Mouse (Mus musculus): Measurements from ENCODE around the gene Garnl3. TPM values are rescaled to one million over a fixed set of nuclear protein-coding genes. Genes with fewer than 3 reads are reported as not detected.

Garnl3 gene
- polyA plus RNA-seq, 1 experiment: 17.9 TPM

DNA sequence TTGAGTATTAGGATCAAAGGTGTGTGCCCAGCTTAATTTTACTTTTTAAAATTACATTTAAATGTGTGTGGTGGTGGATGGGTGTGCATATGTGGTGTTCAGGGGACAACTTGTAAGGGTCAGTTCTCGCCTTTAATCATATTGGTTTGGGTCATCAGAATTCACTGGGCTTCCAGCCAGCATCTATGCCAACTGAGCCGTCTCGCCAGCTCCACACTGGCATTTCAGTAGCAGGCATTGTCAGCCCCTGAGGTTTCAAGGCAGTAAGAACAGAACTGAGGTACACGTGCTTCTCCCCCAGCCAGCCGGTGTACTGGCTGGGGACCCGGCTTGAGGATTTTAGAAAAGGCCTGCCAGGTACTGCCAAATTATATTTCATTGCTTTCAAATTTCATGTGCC lies 134.4 kb downstream of the Garnl3 start:
- no peaks in the 10 kb centered on the region for H3K4me1 ChIP-seq (ENCODE audit: control insufficient read depth, insufficient read depth, insufficient read length, low read length)
- no peak overlapping the region for H3K4me3 ChIP-seq (ENCODE audit: insufficient read depth, low read depth, low read length)
- no peak overlapping the region for H3K27ac ChIP-seq (replicated peaks; ENCODE audit: low read depth, low read length)

- no peak overlapping the region for H3K4me3 ChIP-seq (ENCODE audit: insufficient read depth, low read depth, low read length)
- no peaks in the 10 kb centered on the region for H3K4me1 ChIP-seq (ENCODE audit: control insufficient read depth, insufficient read depth, insufficient read length, low read length)
- no peak overlapping the region for H3K27ac ChIP-seq (replicated peaks; ENCODE audit: low read depth, low read length)
These were observed 139.3 kb downstream of the Garnl3 start for GRCm38 (mm10) chr2:32992130-32992529.

- Histone ChIP-seq H3K27ac (replicated peaks; ENCODE audit: low read depth, low read length) (no peak overlapping the region), H3K4me3 (ENCODE audit: insufficient read depth, low read depth, low read length) (no peak overlapping the region), H3K4me1 (ENCODE audit: control insufficient read depth, insufficient read depth, insufficient read length, low read length) (no peaks in the 10 kb centered on the region)
These were observed 141.2 kb downstream of the Garnl3 start for GRCm38 (mm10) chr2:32990167-32990832.

- Histone ChIP-seq H3K4me3 (ENCODE audit: insufficient read depth, low read depth, low read length) (no peak overlapping the region), H3K27ac (replicated peaks; ENCODE audit: low read depth, low read length) (no peak overlapping the region), H3K4me1 (ENCODE audit: control insufficient read depth, insufficient read depth, insufficient read length, low read length) (no peaks in the 10 kb centered on the region)
These were observed 142.1 kb downstream of the Garnl3 start for GRCm38 (mm10) chr2:32989376-32989775.

DNA sequence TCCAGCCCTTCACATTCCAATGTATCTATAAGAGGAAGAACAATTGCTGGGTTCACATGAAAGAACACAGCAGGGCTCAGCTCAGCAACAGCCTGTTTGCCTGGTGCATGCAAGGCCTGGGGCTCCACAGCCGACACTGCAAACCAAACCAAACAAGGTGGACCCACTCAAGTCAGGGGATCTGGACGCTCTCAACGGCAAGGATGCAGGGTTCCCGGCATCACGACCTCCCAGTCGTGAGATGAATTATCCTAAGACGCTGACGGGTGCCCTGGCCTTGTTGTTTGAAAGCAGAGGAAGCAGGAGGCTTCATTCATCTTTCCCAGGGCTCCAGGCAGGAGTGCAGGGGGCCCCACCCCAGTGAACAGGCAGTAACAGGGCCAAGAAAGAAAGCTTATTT lies 145.6 kb downstream of the Garnl3 start:
- H3K27ac ChIP-seq (replicated peaks; ENCODE audit: low read depth, low read length): no peak overlapping the region
- no peaks in the 10 kb centered on the region for H3K4me1 ChIP-seq (ENCODE audit: control insufficient read depth, insufficient read depth, insufficient read length, low read length)
- H3K4me3 ChIP-seq (ENCODE audit: insufficient read depth, low read depth, low read length): no peak overlapping the region

GRCm38 (mm10) chr2:32983617-32984016 lies 147.8 kb downstream of the Garnl3 start:
- Histone ChIP-seq H3K27ac (replicated peaks; ENCODE audit: low read depth, low read length) (no peak overlapping the region), H3K4me1 (ENCODE audit: control insufficient read depth, insufficient read depth, insufficient read length, low read length) (no peaks in the 10 kb centered on the region), H3K4me3 (ENCODE audit: insufficient read depth, low read depth, low read length) (no peak overlapping the region)

DNA sequence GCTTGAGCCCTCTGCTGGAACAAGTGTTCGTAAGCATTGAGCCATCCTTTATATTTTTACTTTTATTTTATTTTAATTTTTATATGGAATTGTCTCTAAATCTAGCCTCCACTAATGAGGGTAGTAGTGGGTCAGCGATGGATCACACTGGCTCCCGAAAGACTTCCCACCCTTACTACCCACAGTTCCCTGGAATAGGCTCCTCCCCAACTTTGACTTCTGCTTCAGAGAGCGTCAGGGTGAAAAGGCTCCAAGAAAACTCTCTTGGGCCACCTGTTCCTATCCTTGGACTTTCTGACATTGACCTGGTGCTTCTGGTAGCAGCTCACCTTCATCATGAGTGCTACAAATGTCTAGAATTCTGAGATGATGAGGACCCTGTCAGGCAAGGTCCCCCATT lies 148.8 kb downstream of the Garnl3 start:
- Histone ChIP-seq H3K27ac (replicated peaks; ENCODE audit: low read depth, low read length) (no peak overlapping the region), H3K4me3 (ENCODE audit: insufficient read depth, low read depth, low read length) (peak overlapping the region; percentile 52), H3K4me1 (ENCODE audit: control insufficient read depth, insufficient read depth, insufficient read length, low read length) (no peaks in the 10 kb centered on the region)

DNA sequence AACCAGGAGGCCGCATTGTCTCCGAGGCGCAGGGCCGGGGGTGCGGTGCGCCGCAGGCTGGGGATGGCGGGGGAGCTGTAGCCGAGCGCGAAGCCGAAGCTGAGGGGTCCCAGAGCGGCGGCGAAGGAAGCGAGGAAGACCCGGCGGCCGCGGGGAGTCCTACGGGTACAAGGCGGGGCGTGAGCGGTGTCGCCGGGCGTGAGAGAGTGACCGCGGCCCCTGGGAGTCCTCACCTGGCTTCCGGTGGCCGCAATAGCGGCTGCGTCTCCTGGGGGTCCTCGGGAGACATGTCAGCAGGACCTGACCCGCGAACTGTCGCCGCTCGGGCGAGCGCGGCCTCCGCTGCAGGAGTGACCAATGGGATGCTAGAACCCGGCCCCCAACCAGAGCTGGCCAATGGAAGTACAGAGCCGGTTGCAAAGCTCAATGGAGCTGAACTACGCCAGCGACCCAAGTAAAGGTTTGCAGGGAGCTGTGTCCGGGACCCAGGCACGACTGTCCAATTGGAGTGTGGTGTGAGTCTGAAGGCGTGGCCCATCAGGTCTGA lies 149.7 kb downstream of the Garnl3 start, which contains the start of gene Slc2a8:
Gene Slc2a8 (minus strand): TSS at position 359 of the 547 bp plus-strand sequence.
- H3K27ac ChIP-seq (replicated peaks; ENCODE audit: low read depth, low read length): no peak within 1 kb of the TSS

DNA sequence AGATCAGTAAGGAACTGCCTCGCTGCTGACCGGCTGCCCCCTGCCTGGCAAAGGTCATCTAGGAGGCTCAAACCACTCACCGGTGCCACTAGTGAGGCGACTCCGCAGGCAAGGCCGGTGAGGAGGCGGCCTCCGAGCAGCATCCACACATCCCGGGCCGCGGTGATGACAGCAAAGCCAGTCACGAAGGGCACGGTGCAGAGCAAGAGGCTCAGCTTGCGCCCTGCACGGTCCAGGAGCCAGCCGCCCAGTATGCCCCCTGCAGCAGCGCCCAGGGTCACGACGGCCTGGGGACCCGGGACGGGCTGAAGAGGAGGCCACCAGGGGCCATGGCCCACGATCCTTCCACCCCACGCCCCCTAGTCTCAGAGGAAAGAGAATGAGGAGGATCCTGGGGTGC lies 150.2 kb downstream of the Garnl3 start:
- Histone ChIP-seq H3K4me1 (ENCODE audit: control insufficient read depth, insufficient read depth, insufficient read length, low read length) (no peaks in the 10 kb centered on the region), H3K4me3 (ENCODE audit: insufficient read depth, low read depth, low read length) (peak overlapping the region; percentile 79), H3K27ac (replicated peaks; ENCODE audit: low read depth, low read length) (no peak overlapping the region)

More for the DNA sequence above, 149.7 kb downstream of the Garnl3 start, which contains the start of gene Slc2a8:
- no peaks in the 10 kb centered on the region for H3K4me1 ChIP-seq (ENCODE audit: control insufficient read depth, insufficient read depth, insufficient read length, low read length)
- peak within 1 kb of the TSS; percentile 79 for H3K4me3 ChIP-seq (ENCODE audit: insufficient read depth, low read depth, low read length)

DNA sequence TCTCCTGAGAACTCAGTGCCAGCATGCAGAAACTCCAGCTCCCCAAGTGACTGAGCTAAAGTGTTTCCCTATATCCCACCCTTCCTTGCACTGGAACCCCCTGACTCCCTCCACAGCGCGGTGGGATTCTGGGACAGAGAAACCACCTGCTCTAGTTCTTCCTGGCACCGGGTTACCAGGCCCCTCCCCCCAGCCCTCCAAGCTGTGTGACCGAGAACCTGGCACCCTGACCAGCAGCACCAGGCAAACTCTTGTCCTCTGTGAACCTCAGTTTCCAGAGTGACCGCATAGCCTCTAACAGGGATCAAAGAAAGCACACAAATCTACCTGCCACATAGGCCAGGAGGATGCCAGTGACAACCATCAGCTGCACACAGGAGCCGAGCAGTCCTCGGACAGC lies 151.8 kb downstream of the Garnl3 start:
- Histone ChIP-seq H3K4me1 (ENCODE audit: control insufficient read depth, insufficient read depth, insufficient read length, low read length) (no peaks in the 10 kb centered on the region), H3K4me3 (ENCODE audit: insufficient read depth, low read depth, low read length) (no peak overlapping the region), H3K27ac (replicated peaks; ENCODE audit: low read depth, low read length) (no peak overlapping the region)

- H3K4me1 ChIP-seq (ENCODE audit: control insufficient read depth, insufficient read depth, insufficient read length, low read length): no peaks in the 10 kb centered on the region
- no peak overlapping the region for H3K4me3 ChIP-seq (ENCODE audit: insufficient read depth, low read depth, low read length)
- H3K27ac ChIP-seq (replicated peaks; ENCODE audit: low read depth, low read length): no peak overlapping the region
These were observed 152.8 kb downstream of the Garnl3 start for GRCm38 (mm10) chr2:32978675-32979074.

- Histone ChIP-seq H3K4me1 (ENCODE audit: control insufficient read depth, insufficient read depth, insufficient read length, low read length) (no peaks in the 10 kb centered on the region), H3K4me3 (ENCODE audit: insufficient read depth, low read depth, low read length) (no peak overlapping the region), H3K27ac (replicated peaks; ENCODE audit: low read depth, low read length) (no peak overlapping the region)
These were observed 154.3 kb downstream of the Garnl3 start for GRCm38 (mm10) chr2:32977114-32977513.

GRCm38 (mm10) chr2:32974216-32974615 lies 157.2 kb downstream of the Garnl3 start:
- H3K4me3 ChIP-seq (ENCODE audit: insufficient read depth, low read depth, low read length): no peak overlapping the region
- H3K27ac ChIP-seq (replicated peaks; ENCODE audit: low read depth, low read length): no peak overlapping the region
- no peaks in the 10 kb centered on the region for H3K4me1 ChIP-seq (ENCODE audit: control insufficient read depth, insufficient read depth, insufficient read length, low read length)

- no peak overlapping the region for H3K4me3 ChIP-seq (ENCODE audit: insufficient read depth, low read depth, low read length)
- 0 out of 2 replicates have a peak, but pooled peaks cover 3% of the 10 kb centered on the region for H3K4me1 ChIP-seq (ENCODE audit: control insufficient read depth, insufficient read depth, insufficient read length, low read length)
- H3K27ac ChIP-seq (replicated peaks; ENCODE audit: low read depth, low read length): no peak overlapping the region
These were observed 160.2 kb downstream of the Garnl3 start for GRCm38 (mm10) chr2:32971235-32971634.

DNA sequence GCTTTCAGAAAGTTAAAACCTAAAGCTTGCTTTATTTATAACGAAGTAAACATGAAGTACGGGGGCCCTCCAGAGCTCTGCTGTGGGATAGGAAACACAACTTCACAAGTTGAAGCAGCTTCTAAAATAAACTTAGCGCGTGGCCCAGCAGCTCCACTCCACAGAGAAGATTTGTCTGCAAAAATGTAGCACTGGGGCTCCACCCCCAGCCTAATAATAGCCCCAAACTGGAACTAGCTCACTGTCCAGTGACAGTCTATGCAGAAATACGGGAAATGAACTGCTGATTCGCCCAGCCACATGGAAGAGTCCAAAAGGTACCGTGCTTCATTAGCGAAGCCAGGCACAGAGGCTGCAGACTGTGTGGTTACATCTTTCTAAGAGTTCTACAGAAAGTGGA lies 162.1 kb downstream of the Garnl3 start:
- H3K4me3 ChIP-seq (ENCODE audit: insufficient read depth, low read depth, low read length): no peak overlapping the region
- 0 out of 2 replicates have a peak overlapping the region, but pooled peaks have one; percentile 16 for H3K27ac ChIP-seq (replicated peaks; ENCODE audit: low read depth, low read length)
- H3K4me1 ChIP-seq (ENCODE audit: control insufficient read depth, insufficient read depth, insufficient read length, low read length): 0 out of 2 replicates have a peak, but pooled peaks cover 3% of the 10 kb centered on the region
